Mouse (Mus musculus) hindbrain, embryonic 13.5 days (tissue): ENCODE measurements at regions not wholly inside any gene's neighbourhood (a gene's known extent, or its start where the extent isn't known, plus 50 kb on each side); places are given as distances from the start of the nearest gene placed in this dataset.

Experiments
- ATAC-seq: fragments of 200-750 bp; cut with Nextera tagmentation; 2 replicates; pipeline ENCODE4 v1.8.0; 2017; ENCODE audit warnings: moderate TSS enrichment; ENCODE audit not compliant: low FRiP score
- H3K27ac ChIP-seq: fragments of 300-500 bp; sonication (generic); 2 replicates; pipeline ENCODE4 v1.5.1; 2015; ENCODE audit warnings: inconsistent platforms, mild to moderate bottlenecking, moderate library complexity
- H3K27me3 ChIP-seq: fragments of 300-500 bp; sonication (generic); 2 replicates; pipeline ENCODE4 v1.6.1; 2015; ENCODE audit warnings: mild to moderate bottlenecking, inconsistent platforms
- H3K36me3 ChIP-seq: fragments of 300-500 bp; sonication (generic); 2 replicates; pipeline ENCODE4 v1.6.1; 2015; ENCODE audit warnings: mild to moderate bottlenecking, inconsistent platforms
- H3K4me1 ChIP-seq: fragments of 300-500 bp; sonication (generic); replicated peaks from 2 replicates; pipeline ENCODE4 v1.6.1; 2015; ENCODE audit warnings: inconsistent platforms
- H3K4me2 ChIP-seq: fragments of 300-500 bp; sonication (generic); 2 replicates; pipeline ENCODE4 v1.6.1; 2015; ENCODE audit warnings: inconsistent platforms, mild to moderate bottlenecking, moderate library complexity
- H3K4me3 ChIP-seq: fragments of 300-500 bp; sonication (generic); 2 replicates; pipeline ENCODE4 v1.5.1; 2015; ENCODE audit warnings: mild to moderate bottlenecking, inconsistent platforms
- H3K9ac ChIP-seq: fragments of 300-500 bp; sonication (generic); 2 replicates; pipeline ENCODE4 v1.6.1; 2015; ENCODE audit warnings: mild to moderate bottlenecking, inconsistent platforms
- H3K9me3 ChIP-seq: fragments of 300-500 bp; sonication (generic); 2 replicates; pipeline ENCODE4 v1.6.1; 2016; ENCODE audit warnings: inconsistent platforms
- WGBS: fragments of 180-500 bp; shearing (Covaris S2); methylation state at CpG from one replicate; pipeline ENCODE4 v1.1.7; 2015; 5-methylcytosine and 5-hydroxymethylcytosine counted together

DNA sequence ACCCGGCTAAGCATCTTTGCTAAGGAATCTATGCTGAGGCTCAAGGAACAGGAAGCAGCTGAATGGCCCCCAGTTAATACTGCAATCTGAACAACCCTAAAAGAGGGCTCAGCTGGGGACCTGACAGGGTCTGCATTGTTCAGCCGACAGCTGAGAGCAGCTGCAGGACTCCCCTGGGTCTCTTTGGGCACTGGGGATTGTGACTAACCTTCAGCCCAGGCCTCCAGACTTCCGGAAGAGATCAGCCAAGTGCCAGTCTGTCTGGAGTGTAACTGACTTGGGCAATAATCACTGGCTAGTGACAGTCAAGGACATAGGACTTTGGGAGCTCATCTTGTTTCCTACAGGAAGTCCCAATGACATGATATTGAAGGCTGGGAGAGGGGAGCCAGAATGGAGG is 73.1 kb downstream of the Rpusd4 start:
- H3K4me2 ChIP-seq: no peak overlapping the region
- no peaks in the 10 kb centered on the region for H3K9me3 ChIP-seq
- H3K9ac ChIP-seq: no peak overlapping the region
- peaks cover 28% of the 10 kb centered on the region for H3K4me1 ChIP-seq
- H3K36me3 ChIP-seq: no peaks in the 10 kb centered on the region
- no peak for ATAC-seq
- H3K4me3 ChIP-seq: no peak overlapping the region
- no peak overlapping the region for H3K27ac ChIP-seq
- WGBS: 24% methylated on average over 3 of the region's 3 CpGs
- peaks cover 78% of the 10 kb centered on the region for H3K27me3 ChIP-seq

DNA sequence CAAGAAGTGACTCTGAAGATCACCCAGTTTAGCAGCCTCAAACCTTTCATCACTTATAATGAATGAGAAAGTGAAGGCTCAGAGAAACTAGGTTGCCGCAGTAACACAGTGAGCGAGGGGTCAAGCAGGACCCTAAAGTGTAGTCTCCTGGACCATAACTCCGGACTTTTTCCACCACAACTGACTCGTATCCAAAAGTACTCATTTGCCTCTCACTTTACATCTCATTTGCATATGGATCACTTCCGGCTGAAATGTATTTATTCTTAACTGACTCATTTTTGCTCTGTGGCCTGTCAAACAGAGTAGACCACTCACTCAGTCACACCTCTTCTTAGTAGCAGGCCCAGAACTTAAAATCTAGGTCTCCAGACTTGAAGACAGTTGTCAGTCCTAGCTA is 73.7 kb downstream of the Rpusd4 start:
- Histone ChIP-seq H3K9ac (no peak overlapping the region), H3K4me2 (no peak overlapping the region), H3K27ac (no peak overlapping the region), H3K4me1 (peaks cover 22% of the 10 kb centered on the region), H3K36me3 (no peaks in the 10 kb centered on the region), H3K9me3 (no peaks in the 10 kb centered on the region), H3K4me3 (no peak overlapping the region), H3K27me3 (peaks cover 74% of the 10 kb centered on the region)
- WGBS: 82% methylated on average over 5 of the region's 5 CpGs
- ATAC-seq: no peak

DNA sequence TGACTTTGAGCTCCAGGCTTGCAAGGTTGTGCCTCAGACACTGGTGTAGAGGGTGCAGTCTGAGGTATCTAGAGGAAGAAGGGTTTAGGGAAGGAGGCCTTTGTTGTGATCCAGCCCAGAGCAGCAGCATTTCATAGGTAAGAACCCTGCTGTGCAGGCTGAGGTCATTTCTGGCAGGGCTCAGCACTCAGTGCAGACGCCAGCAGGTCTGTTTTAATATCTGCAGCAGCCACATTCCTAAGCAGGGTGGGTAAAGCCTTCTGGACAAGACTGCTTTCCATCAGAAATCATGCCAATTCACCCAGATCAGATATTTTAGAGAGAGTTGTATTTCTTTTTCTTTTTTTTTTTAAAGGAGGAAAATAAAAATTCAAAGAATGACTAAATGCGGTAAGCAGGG is 74.8 kb downstream of the Rpusd4 start:
- 56% methylated on average over 2 of the region's 2 CpGs for WGBS
- no peak overlapping the region for H3K4me3 ChIP-seq
- H3K4me1 ChIP-seq: peaks cover 19% of the 10 kb centered on the region
- ATAC-seq: no peak
- H3K9me3 ChIP-seq: no peaks in the 10 kb centered on the region
- H3K27me3 ChIP-seq: peaks cover 71% of the 10 kb centered on the region
- no peak overlapping the region for H3K9ac ChIP-seq
- no peaks in the 10 kb centered on the region for H3K36me3 ChIP-seq
- no peak overlapping the region for H3K4me2 ChIP-seq
- H3K27ac ChIP-seq: no peak overlapping the region

DNA sequence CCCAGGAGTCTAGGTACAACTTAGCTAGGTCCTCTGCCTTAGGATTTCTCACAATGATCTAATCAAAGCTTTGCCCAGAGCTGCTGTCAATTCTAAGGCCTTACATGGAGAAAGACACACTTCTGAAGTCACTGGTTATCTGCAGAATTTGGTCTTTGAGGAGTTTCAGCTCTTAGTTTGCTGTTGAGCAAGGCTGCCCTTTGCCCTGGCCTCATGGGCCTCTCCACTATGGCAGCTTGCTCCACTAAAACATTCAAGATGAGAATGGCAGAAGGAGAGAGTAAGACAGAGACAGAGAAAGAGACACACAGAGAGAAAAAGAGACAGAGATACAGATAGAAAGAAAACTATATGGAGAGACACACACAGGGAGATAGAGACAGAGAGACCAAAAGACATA is 75.7 kb downstream of the Rpusd4 start:
- no peak overlapping the region for H3K4me2 ChIP-seq
- ATAC-seq: no peak
- peaks cover 68% of the 10 kb centered on the region for H3K27me3 ChIP-seq

DNA sequence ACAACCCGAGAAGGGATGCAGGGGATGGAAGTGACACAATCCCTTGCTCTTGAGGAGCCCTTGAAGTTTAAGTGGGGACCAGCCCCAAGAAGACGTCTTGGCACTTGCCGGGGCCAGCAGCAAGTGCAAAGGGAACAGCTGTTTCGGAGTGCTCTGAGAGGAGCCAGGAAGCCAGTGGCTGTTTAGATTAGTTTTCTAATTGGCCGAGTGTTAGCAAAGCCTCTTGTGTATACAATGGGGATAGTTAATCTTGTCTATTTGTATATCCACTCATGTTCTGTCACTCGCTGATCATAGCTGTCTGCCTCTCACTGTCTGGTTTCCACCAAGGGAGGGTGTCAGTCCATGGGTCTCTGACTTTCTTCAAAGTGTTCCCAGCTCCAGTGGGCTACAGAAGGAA is 76.6 kb upstream of the Cdon start:
- no peaks in the 10 kb centered on the region for H3K36me3 ChIP-seq
- H3K4me2 ChIP-seq: no peak overlapping the region
- peaks cover 19% of the 10 kb centered on the region for H3K4me1 ChIP-seq
- no peaks in the 10 kb centered on the region for H3K9me3 ChIP-seq
- H3K9ac ChIP-seq: no peak overlapping the region
- peaks cover 62% of the 10 kb centered on the region for H3K27me3 ChIP-seq
- no peak for ATAC-seq
- no peak overlapping the region for H3K27ac ChIP-seq
- 64% methylated on average over 6 of the region's 6 CpGs for WGBS
- H3K4me3 ChIP-seq: no peak overlapping the region

More for the DNA sequence above, 75.7 kb downstream of the Rpusd4 start:
- Histone ChIP-seq H3K9me3 (no peaks in the 10 kb centered on the region), H3K27ac (no peak overlapping the region), H3K4me3 (no peak overlapping the region), H3K36me3 (no peaks in the 10 kb centered on the region), H3K9ac (no peak overlapping the region), H3K4me1 (peaks cover 19% of the 10 kb centered on the region)

DNA sequence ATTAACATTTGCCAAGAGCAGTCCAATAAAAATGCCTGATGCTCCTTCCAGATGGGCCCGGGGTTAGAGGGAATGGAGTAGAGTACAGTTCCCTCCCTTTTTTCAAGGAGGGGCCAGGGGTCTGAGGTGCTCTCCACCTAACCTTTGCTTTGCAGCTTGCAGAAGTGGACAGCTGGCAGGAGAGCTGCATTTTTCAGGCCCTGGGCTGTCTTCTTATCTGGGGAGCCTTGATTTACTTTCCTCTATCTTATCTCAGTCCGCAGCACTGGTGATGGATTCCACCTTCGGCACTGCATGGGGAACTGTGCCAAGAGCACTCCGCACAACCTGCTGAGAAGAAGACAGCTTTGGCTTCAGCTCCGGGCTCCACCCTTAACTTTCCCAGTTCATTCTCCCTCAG is 74.5 kb upstream of the Cdon start:
- H3K4me1 ChIP-seq: peaks cover 8% of the 10 kb centered on the region
- no peaks in the 10 kb centered on the region for H3K36me3 ChIP-seq
- no peak overlapping the region for H3K9ac ChIP-seq
- ATAC-seq: no peak
- no peak overlapping the region for H3K27ac ChIP-seq
- 76% methylated on average over 5 of the region's 5 CpGs for WGBS
- H3K9me3 ChIP-seq: no peaks in the 10 kb centered on the region
- H3K4me2 ChIP-seq: no peak overlapping the region
- no peak overlapping the region for H3K4me3 ChIP-seq
- peaks cover 47% of the 10 kb centered on the region; the same call in 1 of the 2 replicates for H3K27me3 ChIP-seq

DNA sequence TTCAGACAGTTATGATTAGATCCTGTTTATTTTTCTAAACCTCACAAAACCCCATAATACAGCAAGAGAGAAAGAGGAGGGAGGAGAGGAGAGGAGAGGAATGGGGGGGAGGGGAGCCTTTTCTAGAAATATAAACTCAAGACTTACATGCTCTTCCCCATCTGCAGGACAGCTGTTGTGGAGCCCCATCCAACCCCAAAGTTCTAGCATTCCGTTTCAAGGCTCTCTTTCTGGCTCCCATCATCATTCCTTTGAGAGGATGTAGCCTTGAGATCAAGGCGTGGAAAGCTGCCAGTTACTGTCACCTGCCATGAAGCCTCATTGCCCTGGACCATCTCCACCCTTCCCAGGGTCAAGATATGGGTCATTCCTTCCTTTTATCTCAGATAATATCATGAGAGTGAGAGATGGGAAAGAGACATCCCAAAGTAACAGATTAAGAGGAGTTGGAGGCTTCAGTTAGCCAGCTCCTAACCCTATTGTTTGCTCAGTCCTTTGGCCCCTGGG is 70.8 kb upstream of the Cdon start:
- H3K9me3 ChIP-seq: no peaks in the 10 kb centered on the region
- peaks cover 31% of the 10 kb centered on the region; the same call in 1 of the 2 replicates for H3K27me3 ChIP-seq
- peaks cover 7% of the 10 kb centered on the region; the same call in 1 of the 2 replicates for H3K4me1 ChIP-seq
- H3K4me3 ChIP-seq: no peak overlapping the region
- 88% methylated on average over 2 of the region's 2 CpGs for WGBS
- no peak overlapping the region for H3K4me2 ChIP-seq
- no peaks in the 10 kb centered on the region for H3K36me3 ChIP-seq
- no peak for ATAC-seq
- H3K9ac ChIP-seq: no peak overlapping the region
- H3K27ac ChIP-seq: no peak overlapping the region

DNA sequence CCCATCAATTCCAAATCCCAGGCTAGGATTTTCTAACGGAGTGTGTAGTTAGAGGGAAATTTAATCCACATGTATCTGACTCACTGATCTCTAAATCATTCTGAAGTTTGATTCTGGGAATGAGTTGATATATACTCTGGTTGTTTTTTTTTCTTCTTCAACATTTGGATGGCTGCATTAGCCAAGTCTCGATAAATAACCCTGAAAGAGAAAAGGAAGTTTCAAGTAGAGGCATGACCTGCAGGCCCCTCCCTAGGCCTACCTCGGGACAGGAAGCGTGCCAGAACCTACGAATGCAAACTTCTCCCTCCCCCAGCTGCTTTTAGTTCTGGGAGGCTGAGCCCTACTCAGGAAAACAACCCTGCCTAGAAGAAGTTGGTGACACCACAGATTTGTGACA is 69.4 kb upstream of the Cdon start:
- Histone ChIP-seq H3K9me3 (no peaks in the 10 kb centered on the region), H3K4me2 (no peak overlapping the region), H3K27ac (no peak overlapping the region), H3K4me3 (no peak overlapping the region), H3K9ac (no peak overlapping the region), H3K36me3 (no peaks in the 10 kb centered on the region), H3K4me1 (peaks cover 7% of the 10 kb centered on the region; the same call in 1 of the 2 replicates), H3K27me3 (peaks cover 23% of the 10 kb centered on the region; the same call in 1 of the 2 replicates)
- ATAC-seq: no peak
- 82% methylated on average over 5 of the region's 5 CpGs for WGBS

DNA sequence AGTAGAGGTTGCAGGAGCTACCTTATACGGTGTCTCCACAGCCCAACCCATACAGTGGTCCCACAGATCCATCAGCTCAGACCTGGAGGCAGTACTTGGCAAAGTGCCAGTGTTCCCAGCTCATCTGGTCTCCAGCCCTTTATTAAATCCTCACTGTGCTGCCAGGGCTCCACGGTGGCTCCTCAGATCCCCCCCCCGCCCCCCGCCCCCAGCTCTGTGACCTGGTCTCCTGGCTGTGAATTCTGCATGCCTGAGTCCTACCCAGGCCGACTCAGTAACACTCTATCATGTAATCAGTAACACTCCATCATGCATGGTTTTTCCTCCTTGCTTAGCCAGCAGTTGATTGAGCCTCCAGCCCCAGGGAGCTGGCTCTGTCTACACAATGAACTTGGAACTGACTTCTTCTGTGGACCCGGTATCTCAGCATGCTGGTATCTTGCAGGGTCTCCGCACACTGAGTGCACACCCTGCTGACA is 66.2 kb upstream of the Cdon start:
- H3K9ac ChIP-seq: no peak overlapping the region
- no peak overlapping the region for H3K4me3 ChIP-seq
- no peak overlapping the region for H3K27ac ChIP-seq
- no peaks in the 10 kb centered on the region for H3K36me3 ChIP-seq
- 47% methylated on average over 7 of the region's 7 CpGs for WGBS
- peaks cover 7% of the 10 kb centered on the region; the same call in 1 of the 2 replicates for H3K4me1 ChIP-seq
- ATAC-seq: peak; percentile 59
- no peak overlapping the region for H3K4me2 ChIP-seq
- peaks cover 13% of the 10 kb centered on the region for H3K27me3 ChIP-seq
- H3K9me3 ChIP-seq: no peaks in the 10 kb centered on the region

DNA sequence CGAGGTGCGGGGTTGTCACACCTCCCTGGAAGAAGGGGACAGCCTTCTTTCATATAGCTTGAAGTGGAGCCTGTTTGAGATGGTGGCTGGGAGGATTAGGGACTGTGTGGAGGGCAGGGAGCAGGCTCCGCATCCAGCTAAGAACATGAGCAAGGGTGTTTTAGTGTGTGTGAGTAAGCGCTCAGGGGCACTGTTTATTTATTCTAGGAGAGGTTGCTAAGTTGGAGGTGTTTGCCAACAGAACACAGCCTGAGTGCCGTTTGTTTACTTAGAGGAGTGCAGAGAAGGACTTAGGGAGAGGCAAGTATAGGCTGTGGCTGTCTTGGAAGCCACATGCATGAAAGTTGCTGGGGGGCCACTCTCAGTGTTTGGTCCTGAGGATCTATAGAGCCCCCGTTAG is 61.2 kb upstream of the Cdon start:
- no peak overlapping the region for H3K4me2 ChIP-seq
- H3K4me3 ChIP-seq: no peak overlapping the region
- no peak overlapping the region for H3K27ac ChIP-seq
- H3K4me1 ChIP-seq: peaks cover 31% of the 10 kb centered on the region
- H3K27me3 ChIP-seq: peaks cover 38% of the 10 kb centered on the region
- ATAC-seq: no peak
- WGBS: 70% methylated on average over 6 of the region's 6 CpGs
- no peaks in the 10 kb centered on the region for H3K36me3 ChIP-seq
- H3K9me3 ChIP-seq: no peaks in the 10 kb centered on the region
- H3K9ac ChIP-seq: no peak overlapping the region

DNA sequence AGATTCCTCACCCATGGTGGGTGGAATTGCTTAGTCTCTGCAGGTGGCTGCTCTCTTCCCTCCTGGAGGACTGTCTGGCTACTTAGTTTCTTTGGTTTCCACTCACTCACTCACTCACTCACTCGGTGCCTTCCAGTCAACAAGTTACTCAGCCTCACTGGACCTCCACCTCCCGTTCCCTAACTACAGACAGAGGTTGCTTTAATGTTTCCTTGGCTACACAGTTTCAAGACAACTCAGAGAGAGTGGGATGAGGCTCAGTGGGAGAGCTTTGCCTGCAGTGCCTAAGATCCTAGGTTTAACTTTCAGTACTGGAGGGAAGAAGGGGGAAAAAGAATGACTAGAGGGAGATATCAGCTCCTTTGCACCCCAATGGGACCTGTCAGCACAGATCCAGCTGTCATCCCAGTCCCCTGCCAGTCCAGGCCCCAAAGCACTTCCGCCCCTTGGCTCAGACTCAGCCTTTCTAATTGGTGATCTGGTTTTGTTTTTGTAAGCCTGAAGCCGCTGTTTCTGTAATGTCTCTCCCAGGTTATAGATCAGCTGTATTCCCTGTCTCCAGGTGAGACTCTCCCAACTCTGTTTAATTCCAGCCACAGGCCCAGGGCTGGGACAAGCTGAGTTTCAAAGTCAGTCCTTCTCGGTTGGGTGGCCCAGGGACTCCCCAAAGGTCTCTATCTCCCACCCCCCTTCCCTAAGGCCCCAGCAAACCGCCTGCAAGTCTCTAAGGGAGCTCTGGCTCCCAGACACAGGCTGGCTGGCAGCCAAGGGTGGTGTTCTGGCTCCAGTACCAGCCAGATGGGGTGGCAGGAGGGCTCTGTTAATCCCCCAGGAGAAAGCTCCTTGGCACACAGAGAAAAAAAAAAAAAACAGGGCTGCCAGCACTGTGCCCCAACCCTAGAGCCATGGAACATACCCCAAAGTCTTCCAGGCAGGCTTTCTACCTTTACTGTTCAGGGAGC is 60.5 kb upstream of the Cdon start:
- H3K27me3 ChIP-seq: peaks cover 42% of the 10 kb centered on the region
- no peak overlapping the region for H3K9ac ChIP-seq
- 36% methylated on average over 6 of the region's 6 CpGs for WGBS
- H3K4me2 ChIP-seq: no peak overlapping the region
- H3K4me1 ChIP-seq: peaks cover 27% of the 10 kb centered on the region
- peak; percentile 70 for ATAC-seq
- peak overlapping the region; percentile 36; the same call in 1 of the 2 replicates for H3K27ac ChIP-seq
- H3K9me3 ChIP-seq: no peaks in the 10 kb centered on the region
- no peak overlapping the region for H3K4me3 ChIP-seq
- no peaks in the 10 kb centered on the region for H3K36me3 ChIP-seq

DNA sequence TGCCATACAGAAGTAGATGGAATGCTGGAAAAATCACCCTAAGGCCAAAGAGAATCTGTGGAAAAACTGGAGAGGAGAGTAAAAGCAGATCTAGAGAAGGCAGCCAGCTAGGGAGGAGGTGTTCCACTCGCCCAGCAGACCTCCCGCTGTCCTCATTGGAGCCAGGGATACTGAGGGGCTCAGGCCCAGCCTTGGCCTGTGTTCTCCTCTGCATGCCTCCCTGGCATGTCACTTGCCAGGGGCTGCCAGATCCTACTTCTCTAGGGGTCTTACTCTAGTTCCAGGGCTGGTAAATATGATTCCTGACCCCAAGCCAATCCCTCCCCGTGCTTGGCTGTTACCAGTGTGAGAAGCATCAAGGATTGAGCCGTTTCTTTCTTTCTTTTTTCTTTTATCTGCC is 59.5 kb upstream of the Cdon start:
- Histone ChIP-seq H3K9ac (no peak overlapping the region), H3K27me3 (peaks cover 51% of the 10 kb centered on the region), H3K27ac (no peak overlapping the region), H3K36me3 (no peaks in the 10 kb centered on the region), H3K9me3 (no peaks in the 10 kb centered on the region), H3K4me2 (no peak overlapping the region), H3K4me1 (peaks cover 27% of the 10 kb centered on the region), H3K4me3 (no peak overlapping the region)
- no peak for ATAC-seq
- 38% methylated on average over 4 of the region's 4 CpGs for WGBS

DNA sequence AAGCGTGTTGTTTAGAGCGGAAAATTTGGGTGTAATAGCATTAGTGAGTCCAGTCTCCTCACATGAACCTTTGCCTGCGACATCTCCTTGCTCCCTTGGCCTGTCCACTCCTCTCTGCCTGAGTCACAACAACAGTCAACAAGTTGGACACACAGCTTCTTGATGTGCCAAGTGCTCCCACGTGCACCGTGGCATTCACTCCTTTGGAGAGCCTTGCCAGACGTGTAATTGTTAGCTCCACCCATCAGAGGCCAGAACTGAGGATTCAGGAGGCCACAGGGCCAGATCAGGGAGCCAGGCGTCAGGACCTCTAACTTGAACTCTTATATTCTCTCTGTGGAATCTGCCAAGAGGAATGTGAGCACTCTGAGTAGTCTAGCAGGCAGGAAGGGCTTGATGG is 58.7 kb upstream of the Cdon start:
- Histone ChIP-seq H3K9ac (no peak overlapping the region), H3K27me3 (peaks cover 52% of the 10 kb centered on the region), H3K4me3 (no peak overlapping the region), H3K36me3 (no peaks in the 10 kb centered on the region), H3K4me2 (no peak overlapping the region), H3K4me1 (peaks cover 27% of the 10 kb centered on the region), H3K27ac (no peak overlapping the region), H3K9me3 (no peaks in the 10 kb centered on the region)
- ATAC-seq: no peak
- 62% methylated on average over 7 of the region's 7 CpGs for WGBS
